Mouse (Mus musculus): Measurements from ENCODE around the gene Ppp1r1b. TPM values are rescaled to one million over a fixed set of nuclear protein-coding genes. Genes with fewer than 3 reads are reported as not detected.

Ppp1r1b gene
- polyA plus RNA-seq, 1 experiment: 0.02 TPM

- Histone ChIP-seq H3K27me3 (ENCODE audit: control insufficient read depth) (no peaks in the 10 kb centered on the region), H3K9me3 (ENCODE audit: control insufficient read depth, low read length) (no peaks in the 10 kb centered on the region), H3K4me1 (ENCODE audit: control insufficient read depth) (peaks cover 47% of the 10 kb centered on the region), H3K36me3 (ENCODE audit: control insufficient read depth) (no peaks in the 10 kb centered on the region; the same call in 1 of the 2 replicates), H3K4me3 (replicated peaks) (no peak overlapping the region)
- TF ChIP-seq GATA1 (IDR thresholded peaks at IDR 0.05; ENCODE audit: low read length) (no peak), TAL1 (IDR thresholded peaks at IDR 0.05; ENCODE audit: low read length) (no peak)
Measured at GRCm38 (mm10) chr11:98360866-98361521, 12.8 kb downstream of the Ppp1r1b start.

- no peaks in the 10 kb centered on the region for H3K27me3 ChIP-seq (ENCODE audit: control insufficient read depth)
- no peak overlapping the region for H3K4me3 ChIP-seq (replicated peaks)
- TF ChIP-seq TAL1 (IDR thresholded peaks at IDR 0.05; ENCODE audit: low read length) (no peak), GATA1 (IDR thresholded peaks at IDR 0.05; ENCODE audit: low read length) (no peak)
- H3K9me3 ChIP-seq (ENCODE audit: control insufficient read depth, low read length): no peaks in the 10 kb centered on the region
- peaks cover 26% of the 10 kb centered on the region for H3K4me1 ChIP-seq (ENCODE audit: control insufficient read depth)
- H3K36me3 ChIP-seq (ENCODE audit: control insufficient read depth): no peaks in the 10 kb centered on the region; the same call in 1 of the 2 replicates
Measured at GRCm38 (mm10) chr11:98363817-98364216, 15.6 kb downstream of the Ppp1r1b start.

GRCm38 (mm10) chr11:98364410-98364809 lies 16.2 kb downstream of the Ppp1r1b start:
- no peaks in the 10 kb centered on the region for H3K27me3 ChIP-seq (ENCODE audit: control insufficient read depth)
- no peaks in the 10 kb centered on the region; the same call in 1 of the 2 replicates for H3K36me3 ChIP-seq (ENCODE audit: control insufficient read depth)
- TF ChIP-seq GATA1 (IDR thresholded peaks at IDR 0.05; ENCODE audit: low read length) (no peak), TAL1 (IDR thresholded peaks at IDR 0.05; ENCODE audit: low read length) (no peak)
- no peak overlapping the region for H3K4me3 ChIP-seq (replicated peaks)
- peaks cover 20% of the 10 kb centered on the region for H3K4me1 ChIP-seq (ENCODE audit: control insufficient read depth)
- H3K9me3 ChIP-seq (ENCODE audit: control insufficient read depth, low read length): no peaks in the 10 kb centered on the region

GRCm38 (mm10) chr11:98366290-98366689 lies 18.1 kb downstream of the Ppp1r1b start:
- TF ChIP-seq GATA1 (IDR thresholded peaks at IDR 0.05; ENCODE audit: low read length): no peak
- TF ChIP-seq TAL1 (IDR thresholded peaks at IDR 0.05; ENCODE audit: low read length): no peak
- Histone ChIP-seq H3K27me3 (ENCODE audit: control insufficient read depth) (no peaks in the 10 kb centered on the region), H3K4me3 (replicated peaks) (no peak overlapping the region), H3K4me1 (ENCODE audit: control insufficient read depth) (peaks cover 8% of the 10 kb centered on the region), H3K36me3 (ENCODE audit: control insufficient read depth) (no peaks in the 10 kb centered on the region; the same call in 1 of the 2 replicates), H3K9me3 (ENCODE audit: control insufficient read depth, low read length) (no peaks in the 10 kb centered on the region)

GRCm38 (mm10) chr11:98367171-98367862 lies 19.1 kb downstream of the Ppp1r1b start:
- no peak for TF ChIP-seq GATA1 (IDR thresholded peaks at IDR 0.05; ENCODE audit: low read length)
- no peak for TF ChIP-seq TAL1 (IDR thresholded peaks at IDR 0.05; ENCODE audit: low read length)
- Histone ChIP-seq H3K36me3 (ENCODE audit: control insufficient read depth) (no peaks in the 10 kb centered on the region; the same call in 1 of the 2 replicates), H3K4me3 (replicated peaks) (no peak overlapping the region), H3K9me3 (ENCODE audit: control insufficient read depth, low read length) (no peaks in the 10 kb centered on the region), H3K4me1 (ENCODE audit: control insufficient read depth) (no peaks in the 10 kb centered on the region; the same call in 1 of the 2 replicates), H3K27me3 (ENCODE audit: control insufficient read depth) (no peaks in the 10 kb centered on the region)

GRCm38 (mm10) chr11:98367863-98368186 lies 19.6 kb downstream of the Ppp1r1b start:
- no peak for TF ChIP-seq GATA1 (IDR thresholded peaks at IDR 0.05; ENCODE audit: low read length)
- TF ChIP-seq TAL1 (IDR thresholded peaks at IDR 0.05; ENCODE audit: low read length): no peak
- Histone ChIP-seq H3K4me3 (replicated peaks) (no peak overlapping the region), H3K9me3 (ENCODE audit: control insufficient read depth, low read length) (no peaks in the 10 kb centered on the region), H3K36me3 (ENCODE audit: control insufficient read depth) (no peaks in the 10 kb centered on the region; the same call in 1 of the 2 replicates), H3K27me3 (ENCODE audit: control insufficient read depth) (no peaks in the 10 kb centered on the region), H3K4me1 (ENCODE audit: control insufficient read depth) (no peaks in the 10 kb centered on the region; the same call in 1 of the 2 replicates)

- Histone ChIP-seq H3K27me3 (ENCODE audit: control insufficient read depth) (no peaks in the 10 kb centered on the region), H3K9me3 (ENCODE audit: control insufficient read depth, low read length) (no peaks in the 10 kb centered on the region), H3K4me3 (replicated peaks) (no peak overlapping the region), H3K36me3 (ENCODE audit: control insufficient read depth) (peaks cover 7% of the 10 kb centered on the region), H3K4me1 (ENCODE audit: control insufficient read depth) (no peaks in the 10 kb centered on the region; the same call in 1 of the 2 replicates)
- TF ChIP-seq TAL1 (IDR thresholded peaks at IDR 0.05; ENCODE audit: low read length): no peak
- TF ChIP-seq GATA1 (IDR thresholded peaks at IDR 0.05; ENCODE audit: low read length): no peak
Measured at GRCm38 (mm10) chr11:98369337-98369736, 21.1 kb downstream of the Ppp1r1b start.

GRCm38 (mm10) chr11:98370588-98370987 lies 22.4 kb downstream of the Ppp1r1b start:
- no peaks in the 10 kb centered on the region; the same call in 1 of the 2 replicates for H3K4me1 ChIP-seq (ENCODE audit: control insufficient read depth)
- no peaks in the 10 kb centered on the region for H3K27me3 ChIP-seq (ENCODE audit: control insufficient read depth)
- no peak for TF ChIP-seq TAL1 (IDR thresholded peaks at IDR 0.05; ENCODE audit: low read length)
- no peak for TF ChIP-seq GATA1 (IDR thresholded peaks at IDR 0.05; ENCODE audit: low read length)
- H3K4me3 ChIP-seq (replicated peaks): no peak overlapping the region
- H3K9me3 ChIP-seq (ENCODE audit: control insufficient read depth, low read length): no peaks in the 10 kb centered on the region
- H3K36me3 ChIP-seq (ENCODE audit: control insufficient read depth): peaks cover 20% of the 10 kb centered on the region

- H3K36me3 ChIP-seq (ENCODE audit: control insufficient read depth): peaks cover 31% of the 10 kb centered on the region
- no peaks in the 10 kb centered on the region for H3K27me3 ChIP-seq (ENCODE audit: control insufficient read depth)
- no peak for TF ChIP-seq TAL1 (IDR thresholded peaks at IDR 0.05; ENCODE audit: low read length)
- no peaks in the 10 kb centered on the region; the same call in 1 of the 2 replicates for H3K4me1 ChIP-seq (ENCODE audit: control insufficient read depth)
- H3K4me3 ChIP-seq (replicated peaks): no peak overlapping the region
- H3K9me3 ChIP-seq (ENCODE audit: control insufficient read depth, low read length): no peaks in the 10 kb centered on the region
Measured at GRCm38 (mm10) chr11:98371556-98372240, 23.5 kb downstream of the Ppp1r1b start.

Measured in erythroblast, embryonic 14.5 days (primary cell).